Mouse (Mus musculus) lung, embryonic 16.5 days (tissue): ENCODE data around the gene Rfk. TPM values are rescaled to one million over a fixed set of nuclear protein-coding genes. Genes with fewer than 3 reads are reported as not detected.

Experiments
- ATAC-seq: fragments of 200-750 bp; cut with Nextera tagmentation; 2 replicates; pipeline ENCODE4 v1.8.0; 2017; ENCODE audit warnings: low read depth, mild to moderate bottlenecking, moderate library complexity
- H3K27ac ChIP-seq: fragments of 300-500 bp; sonication (generic); 2 replicates; pipeline ENCODE4 v1.5.1; 2014; ENCODE audit warnings: mild to moderate bottlenecking, control low read depth, low read length
- H3K27me3 ChIP-seq: fragments of 300-500 bp; sonication (generic); 2 replicates; pipeline ENCODE4 v1.6.1; 2014; ENCODE audit warnings: low read depth, low read length, mixed read lengths; ENCODE audit not compliant: control insufficient read depth, insufficient read depth
- H3K36me3 ChIP-seq: fragments of 300-500 bp; sonication (generic); 2 replicates; pipeline ENCODE4 v1.6.1; 2014; ENCODE audit warnings: low read length; ENCODE audit not compliant: control insufficient read depth, insufficient read depth
- H3K4me1 ChIP-seq: fragments of 300-500 bp; sonication (generic); replicated peaks from 2 replicates; pipeline ENCODE4 v1.6.1; 2014; ENCODE audit warnings: low read length, mixed read lengths; ENCODE audit not compliant: control insufficient read depth, insufficient read depth
- H3K4me2 ChIP-seq: fragments of 300-500 bp; sonication (generic); 2 replicates; pipeline ENCODE4 v1.6.1; 2014; ENCODE audit warnings: low read depth, low read length, control low read depth
- H3K4me3 ChIP-seq: fragments of 300-500 bp; sonication (generic); 2 replicates; pipeline ENCODE4 v1.5.1; 2014; ENCODE audit warnings: mild to moderate bottlenecking, low read length, control low read depth
- H3K9ac ChIP-seq: fragments of 300-500 bp; sonication (generic); 2 replicates; pipeline ENCODE4 v1.6.1; 2014; ENCODE audit warnings: low read length, control low read depth
- H3K9me3 ChIP-seq: fragments of 300-500 bp; sonication (generic); 2 replicates; pipeline ENCODE4 v1.6.1; 2016; ENCODE audit warnings: low read length; ENCODE audit not compliant: control insufficient read depth
- WGBS: fragments of 180-500 bp; shearing (Covaris S2); extraction: QIAGEN DNeasy Blood & Tissue Kit; methylation state at CpG from one replicate; pipeline ENCODE4 v1.1.7; 2014; 5-methylcytosine and 5-hydroxymethylcytosine counted together
- polyA plus RNA-seq: library from polyadenylated mRNA; unstranded; fragments of >200 nt; fragmentation: Nextera tagmentation; extraction: Ambion mirVana; gene quantifications from 2 replicates; pipeline ENCODE4 v1.2.1, GENCODE M21; 2015

Gene Rfk
- polyA plus RNA-seq, 1 experiment from 2014 or later: 65.2 TPM

- no peak within 1 kb of the TSS for H3K4me2 ChIP-seq
- H3K9me3 ChIP-seq: no peaks in the 10 kb centered on the region
- no peaks in the 10 kb centered on the region for H3K27me3 ChIP-seq
- no peaks in the 10 kb centered on the region for H3K4me1 ChIP-seq
- no peak within 1 kb of the TSS for H3K4me3 ChIP-seq
- no peak within 1 kb of the TSS for H3K9ac ChIP-seq
- 80% methylated on average over 3 of the region's 3 CpGs for WGBS
- ATAC-seq: no peak
- no peak within 1 kb of the TSS for H3K27ac ChIP-seq
- H3K36me3 ChIP-seq: no peaks in the 10 kb centered on the region
Observed at GRCm38 (mm10) chr19:17372701-17373100, 21.1 kb upstream of the Rfk start, which contains the start of gene Gcnt1. TSS of gene Gcnt1 (minus strand) at chr19:17372844.

DNA sequence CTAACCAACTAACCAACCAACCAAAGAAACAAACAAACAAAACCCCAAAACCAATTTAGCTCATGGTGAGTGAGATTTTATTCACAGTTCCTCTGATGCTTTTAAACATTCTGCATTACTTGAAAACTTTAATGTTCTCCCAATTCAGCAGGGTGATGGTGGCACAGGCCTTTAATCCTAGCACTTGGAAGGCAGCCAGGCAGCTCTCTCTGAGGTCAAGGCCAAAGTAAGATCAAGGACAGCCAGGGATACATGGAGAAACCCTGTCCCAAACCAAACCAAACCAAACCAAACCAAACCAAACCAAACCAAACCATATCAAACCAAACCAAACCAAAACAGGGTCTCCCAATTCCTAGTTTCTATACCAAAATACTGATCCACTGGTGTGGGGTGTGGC lies 15.0 kb upstream of the Rfk start:
- Histone ChIP-seq H3K27me3 (no peaks in the 10 kb centered on the region), H3K27ac (no peak overlapping the region), H3K36me3 (no peaks in the 10 kb centered on the region), H3K4me2 (no peak overlapping the region), H3K9ac (no peak overlapping the region), H3K9me3 (no peaks in the 10 kb centered on the region), H3K4me1 (no peaks in the 10 kb centered on the region; the same call in 1 of the 2 replicates), H3K4me3 (no peak overlapping the region)
- no peak for ATAC-seq

GRCm38 (mm10) chr19:17380549-17380948 lies 13.3 kb upstream of the Rfk start:
- Histone ChIP-seq H3K27me3 (no peaks in the 10 kb centered on the region), H3K9me3 (no peaks in the 10 kb centered on the region), H3K27ac (no peak overlapping the region), H3K4me1 (no peaks in the 10 kb centered on the region; the same call in 1 of the 2 replicates), H3K9ac (no peak overlapping the region), H3K36me3 (no peaks in the 10 kb centered on the region), H3K4me3 (no peak overlapping the region), H3K4me2 (no peak overlapping the region)
- WGBS: 51% methylated on average over 7 of the region's 7 CpGs
- no peak for ATAC-seq

DNA sequence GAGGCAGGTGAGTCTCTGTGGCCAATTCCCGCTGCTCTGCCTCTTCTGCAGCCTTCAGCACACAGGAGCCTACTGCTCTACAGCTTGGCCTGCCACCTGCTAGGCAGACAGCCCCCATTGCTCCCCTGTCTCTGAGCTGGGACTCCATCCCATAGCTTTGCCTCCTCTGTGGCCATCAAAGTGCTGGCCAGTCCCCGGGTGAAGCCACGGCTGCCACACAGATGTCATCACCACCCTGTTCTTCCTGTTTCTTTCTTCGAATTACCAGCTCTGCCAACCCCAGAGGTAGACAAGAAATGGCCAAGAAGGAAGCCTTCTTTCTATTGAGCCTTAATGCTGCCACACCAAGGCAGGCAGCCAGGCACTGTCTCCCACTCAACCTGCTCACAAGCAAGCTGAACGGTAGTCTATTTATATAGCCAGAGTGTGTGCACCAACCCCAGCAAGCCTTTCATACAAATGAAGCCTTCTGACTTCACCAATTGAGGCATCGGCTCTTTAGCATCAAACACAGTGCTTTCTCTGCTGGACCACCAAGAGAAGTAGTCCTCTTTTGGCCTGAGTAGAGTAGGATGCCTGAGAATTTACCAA lies 10.9 kb upstream of the Rfk start:
- Histone ChIP-seq H3K4me3 (no peak overlapping the region), H3K9me3 (no peaks in the 10 kb centered on the region), H3K27ac (no peak overlapping the region), H3K4me2 (no peak overlapping the region), H3K4me1 (no peaks in the 10 kb centered on the region; the same call in 1 of the 2 replicates), H3K36me3 (no peaks in the 10 kb centered on the region), H3K27me3 (no peaks in the 10 kb centered on the region), H3K9ac (no peak overlapping the region)
- ATAC-seq: no peak
- WGBS: 71% methylated on average over 6 of the region's 6 CpGs

DNA sequence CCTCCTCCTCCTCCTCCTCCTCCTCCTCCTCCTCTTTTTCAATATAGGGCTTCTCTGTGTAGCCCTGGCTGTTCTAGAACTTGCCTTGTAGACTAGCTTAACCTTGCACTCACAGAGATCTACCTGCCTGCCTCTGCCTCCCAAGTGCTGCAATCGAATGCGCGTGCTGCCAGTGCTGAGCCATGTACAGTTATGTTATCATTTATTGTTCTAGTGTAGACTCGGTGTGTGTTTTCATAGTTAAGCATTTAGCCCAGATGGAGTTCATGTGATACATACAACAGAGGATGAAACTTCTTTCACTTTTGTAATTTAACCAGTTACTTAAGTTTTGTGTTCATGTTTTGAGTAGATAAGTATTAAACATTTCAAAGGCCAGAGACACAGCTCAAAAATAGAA lies 8.8 kb upstream of the Rfk start:
- H3K4me2 ChIP-seq: no peak overlapping the region
- no peak overlapping the region for H3K9ac ChIP-seq
- no peak overlapping the region for H3K27ac ChIP-seq
- ATAC-seq: no peak
- no peaks in the 10 kb centered on the region for H3K36me3 ChIP-seq
- H3K4me3 ChIP-seq: no peak overlapping the region
- H3K27me3 ChIP-seq: no peaks in the 10 kb centered on the region
- WGBS: 88% methylated on average over 4 of the region's 4 CpGs
- H3K9me3 ChIP-seq: no peaks in the 10 kb centered on the region
- no peaks in the 10 kb centered on the region; the same call in 1 of the 2 replicates for H3K4me1 ChIP-seq

GRCm38 (mm10) chr19:17385426-17385825 lies 8.4 kb upstream of the Rfk start:
- Histone ChIP-seq H3K4me2 (no peak overlapping the region), H3K4me3 (no peak overlapping the region), H3K27me3 (no peaks in the 10 kb centered on the region), H3K4me1 (no peaks in the 10 kb centered on the region; the same call in 1 of the 2 replicates), H3K27ac (no peak overlapping the region), H3K9me3 (no peaks in the 10 kb centered on the region), H3K36me3 (no peaks in the 10 kb centered on the region), H3K9ac (no peak overlapping the region)
- WGBS: 57% methylated on average over 1 of the region's 1 CpGs
- ATAC-seq: no peak

DNA sequence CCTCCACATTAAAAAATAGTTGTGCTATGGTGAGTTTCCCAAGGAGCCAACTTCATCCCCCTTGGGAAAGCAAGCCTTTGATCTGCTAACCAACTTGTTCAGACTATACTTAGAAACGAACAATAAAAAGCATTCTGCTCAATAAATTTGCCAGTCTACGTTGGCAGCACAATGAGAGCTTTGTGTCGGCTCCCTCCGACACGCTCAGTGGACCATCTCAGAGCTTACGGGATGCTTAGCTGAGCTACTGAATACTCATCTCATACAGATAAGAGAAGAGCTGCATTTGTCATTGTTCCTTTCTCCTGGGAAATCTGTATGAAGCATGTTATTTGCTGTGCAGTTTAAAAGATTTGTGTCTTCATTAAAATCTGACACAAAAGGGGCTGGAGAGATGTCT lies 7.4 kb upstream of the Rfk start:
- Histone ChIP-seq H3K4me3 (no peak overlapping the region), H3K4me2 (no peak overlapping the region), H3K9me3 (no peaks in the 10 kb centered on the region), H3K4me1 (no peaks in the 10 kb centered on the region; the same call in 1 of the 2 replicates), H3K9ac (no peak overlapping the region), H3K36me3 (no peaks in the 10 kb centered on the region), H3K27me3 (no peaks in the 10 kb centered on the region), H3K27ac (no peak overlapping the region)
- no peak for ATAC-seq
- 59% methylated on average over 6 of the region's 6 CpGs for WGBS

DNA sequence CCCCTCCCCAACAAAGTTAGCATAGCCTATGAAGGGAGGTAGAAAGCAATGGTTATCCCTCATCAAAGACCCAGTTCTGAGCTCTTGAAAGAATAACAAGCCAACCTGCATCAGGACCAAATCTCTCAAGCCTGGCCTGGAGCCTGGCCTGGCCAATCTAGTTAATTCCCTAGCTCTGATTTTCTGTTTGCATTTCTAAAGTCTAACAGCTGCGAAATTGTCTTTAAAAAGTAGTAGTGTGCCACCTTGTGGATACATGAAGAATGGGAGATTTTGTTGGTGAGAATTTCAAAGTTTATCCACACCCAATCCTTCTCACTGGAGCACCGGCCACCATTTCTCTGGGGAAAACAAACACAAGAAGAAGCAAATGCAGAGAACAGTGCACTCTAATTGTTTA lies 5.4 kb upstream of the Rfk start:
- H3K36me3 ChIP-seq: no peaks in the 10 kb centered on the region
- H3K27ac ChIP-seq: no peak overlapping the region
- H3K4me3 ChIP-seq: no peak overlapping the region
- WGBS: 6% methylated on average over 2 of the region's 2 CpGs
- peaks cover 4% of the 10 kb centered on the region for H3K4me1 ChIP-seq
- H3K27me3 ChIP-seq: no peaks in the 10 kb centered on the region; the same call in 1 of the 2 replicates
- no peak overlapping the region for H3K9ac ChIP-seq
- H3K9me3 ChIP-seq: no peaks in the 10 kb centered on the region
- no peak for ATAC-seq
- H3K4me2 ChIP-seq: no peak overlapping the region

GRCm38 (mm10) chr19:17392866-17393265 lies 977 bp upstream of the Rfk start:
- no peak for ATAC-seq
- WGBS: 10% methylated on average over 3 of the region's 3 CpGs
- Histone ChIP-seq H3K4me2 (peak overlapping the region; percentile 67), H3K4me3 (peak overlapping the region; percentile 67), H3K27ac (no peak overlapping the region), H3K4me1 (peaks cover 14% of the 10 kb centered on the region), H3K9ac (no peak overlapping the region), H3K27me3 (no peaks in the 10 kb centered on the region; the same call in 1 of the 2 replicates), H3K9me3 (no peaks in the 10 kb centered on the region), H3K36me3 (peaks cover 3% of the 10 kb centered on the region; the same call in 1 of the 2 replicates)
